Mouse (Mus musculus): Measurements from ENCODE around the gene Tle1. TPM values are rescaled to one million over a fixed set of nuclear protein-coding genes. Genes with fewer than 3 reads are reported as not detected.

Gene Tle1
- total and polyA plus RNA-seq, 2 experiments from 2014 or later, result 24.4 to 95.0 TPM

DNA sequence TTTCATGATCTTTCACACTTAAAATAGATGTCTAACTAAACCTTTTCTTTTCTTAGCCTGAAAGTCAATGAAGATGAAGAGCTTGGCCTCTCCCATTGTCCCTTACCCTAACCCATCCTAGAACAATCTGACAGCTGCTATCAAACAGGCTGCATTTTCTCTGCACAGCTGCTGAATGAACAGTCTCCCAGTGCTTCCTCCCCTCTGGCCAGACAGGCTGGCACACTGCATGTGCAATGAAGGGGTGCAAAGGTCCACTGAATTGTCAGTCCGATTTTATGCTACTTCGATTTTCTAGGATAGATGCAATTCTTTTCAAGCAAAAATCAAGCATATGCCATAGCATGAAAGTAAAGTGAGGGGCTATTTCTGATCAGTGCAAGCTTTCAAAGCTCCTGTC, 34.2 kb downstream of the Tle1 start:
- no peak for TF ChIP-seq CTCF (IDR thresholded peaks at IDR 0.05; ENCODE audit: low read depth)
- H3K9ac ChIP-seq (replicated peaks; ENCODE audit: low read length), result no peak overlapping the region
- H3K9me3 ChIP-seq (ENCODE audit: low read length), result no peaks in the 10 kb centered on the region
- no peak overlapping the region for H3K4me3 ChIP-seq (ENCODE audit: low read length)
- H3K4me1 ChIP-seq (ENCODE audit: insufficient read depth, low read length), result no peaks in the 10 kb centered on the region
- ATAC-seq, result peak; percentile 60; the same call in 1 of the 2 replicates
- peak; percentile 42 for DNase-seq (ENCODE audit: low spot score)
- 25% methylated on average over 2 of the region's 2 CpGs for WGBS
- H3K36me3 ChIP-seq (ENCODE audit: insufficient read depth, low read length), result peaks cover 3% of the 10 kb centered on the region; the same call in 1 of the 2 replicates
- H3K27me3 ChIP-seq (ENCODE audit: insufficient read depth, low read length), result no peaks in the 10 kb centered on the region
- no peak overlapping the region for H3K4me2 ChIP-seq (ENCODE audit: low read depth, low read length)
- no peak overlapping the region for H3K27ac ChIP-seq

DNA sequence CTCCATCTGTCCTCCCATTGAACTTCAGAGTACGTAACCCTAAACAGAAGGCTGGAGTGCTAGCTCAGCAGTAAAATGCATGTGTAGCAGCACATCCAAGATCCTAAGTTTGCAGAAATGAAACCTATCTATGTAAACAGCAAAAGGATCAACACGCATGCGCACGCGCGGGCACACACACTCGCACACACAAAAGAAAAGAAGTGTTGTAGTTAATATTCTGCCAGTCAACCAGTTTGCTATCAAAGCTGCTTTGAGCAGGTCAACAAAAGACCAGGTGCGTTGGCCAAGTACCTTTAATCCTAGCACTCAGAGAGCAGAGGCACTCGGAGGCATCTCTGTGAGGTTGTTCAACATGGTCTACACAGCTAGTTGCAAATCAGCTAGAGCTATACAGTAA, 35.0 kb downstream of the Tle1 start:
- ATAC-seq (no peak), DNase-seq (ENCODE audit: low spot score) (no peak)
- Histone ChIP-seq H3K9me3 (ENCODE audit: low read length) (no peaks in the 10 kb centered on the region), H3K36me3 (ENCODE audit: insufficient read depth, low read length) (peaks cover 3% of the 10 kb centered on the region; the same call in 1 of the 2 replicates), H3K27me3 (ENCODE audit: insufficient read depth, low read length) (no peaks in the 10 kb centered on the region), H3K4me1 (ENCODE audit: insufficient read depth, low read length) (no peaks in the 10 kb centered on the region), H3K9ac (replicated peaks; ENCODE audit: low read length) (no peak overlapping the region), H3K27ac (no peak overlapping the region), H3K4me2 (ENCODE audit: low read depth, low read length) (no peak overlapping the region), H3K4me3 (ENCODE audit: low read length) (no peak overlapping the region)
- WGBS, result 96% methylated on average over 9 of the region's 9 CpGs
- no peak for TF ChIP-seq CTCF (IDR thresholded peaks at IDR 0.05; ENCODE audit: low read depth)

DNA sequence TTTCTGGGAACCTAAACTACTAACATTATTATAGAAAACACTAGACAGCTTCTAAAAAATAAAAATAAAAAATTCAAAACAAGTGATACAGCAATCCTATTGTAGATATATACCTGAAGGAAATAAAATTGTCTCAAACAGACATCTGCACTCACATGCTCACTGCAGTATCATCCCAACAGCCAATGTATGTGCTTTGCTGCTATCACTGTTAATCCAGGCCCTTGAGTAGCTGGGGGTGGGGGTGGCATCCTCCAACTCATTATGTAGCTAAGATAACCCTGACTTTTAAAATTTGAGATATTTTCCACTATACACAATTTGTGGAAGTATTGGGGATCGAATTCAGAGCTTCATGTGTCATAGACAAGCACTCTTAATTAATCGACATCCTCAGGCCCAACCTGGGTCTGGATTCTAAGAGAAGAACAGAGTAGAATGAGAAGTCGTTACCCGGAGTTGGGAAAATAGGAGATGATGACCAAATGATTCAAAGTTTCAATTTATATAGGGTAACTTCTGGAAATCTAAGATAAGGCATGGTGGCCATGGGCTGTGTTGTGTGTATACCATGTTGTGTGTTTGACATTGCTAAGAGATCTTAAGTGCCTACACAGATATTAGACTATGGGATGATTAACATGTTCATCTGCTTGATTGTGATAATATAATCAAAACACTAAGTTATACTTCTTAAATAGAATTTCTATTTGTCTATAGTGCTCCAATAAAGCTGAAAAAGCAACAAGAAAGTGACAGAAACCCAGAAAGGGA, 38.1 kb downstream of the Tle1 start:
- no peak for DNase-seq (ENCODE audit: low spot score)
- Histone ChIP-seq H3K4me1 (ENCODE audit: insufficient read depth, low read length) (no peaks in the 10 kb centered on the region), H3K27ac (no peak overlapping the region), H3K4me2 (ENCODE audit: low read depth, low read length) (no peak overlapping the region), H3K27me3 (ENCODE audit: insufficient read depth, low read length) (no peaks in the 10 kb centered on the region), H3K9ac (replicated peaks; ENCODE audit: low read length) (no peak overlapping the region), H3K4me3 (ENCODE audit: low read length) (no peak overlapping the region), H3K36me3 (ENCODE audit: insufficient read depth, low read length) (0 out of 2 replicates have a peak, but pooled peaks cover 4% of the 10 kb centered on the region), H3K9me3 (ENCODE audit: low read length) (no peaks in the 10 kb centered on the region)
- ATAC-seq, result no peak
- 94% methylated on average over 4 of the region's 4 CpGs for WGBS
- no peak for TF ChIP-seq CTCF (IDR thresholded peaks at IDR 0.05; ENCODE audit: low read depth)

DNA sequence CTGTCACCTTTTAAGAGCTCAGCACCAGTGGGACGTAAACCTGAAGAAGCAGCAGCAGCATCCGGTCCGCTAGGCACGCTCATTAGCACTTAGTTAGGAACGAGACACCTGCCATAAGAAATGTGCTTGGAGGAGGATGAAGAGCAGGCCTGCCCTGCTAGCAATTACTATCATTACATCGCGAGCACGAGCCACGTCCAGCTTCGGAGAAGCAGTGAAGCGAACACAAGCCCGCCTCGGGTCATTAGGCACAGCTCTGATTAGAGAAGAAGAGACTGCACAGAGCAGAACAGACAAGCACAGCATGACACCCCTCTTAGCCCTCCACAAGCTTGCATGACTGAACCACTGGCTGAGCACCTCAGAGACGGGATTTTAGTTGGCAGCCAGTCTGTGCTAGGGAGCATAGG, 40.6 kb downstream of the Tle1 start:
- no peaks in the 10 kb centered on the region for H3K27me3 ChIP-seq (ENCODE audit: insufficient read depth, low read length)
- DNase-seq (ENCODE audit: low spot score) (peak; percentile 77), ATAC-seq (peak; percentile 92)
- no peaks in the 10 kb centered on the region for H3K4me1 ChIP-seq (ENCODE audit: insufficient read depth, low read length)
- 0 out of 2 replicates have a peak, but pooled peaks cover 4% of the 10 kb centered on the region for H3K36me3 ChIP-seq (ENCODE audit: insufficient read depth, low read length)
- H3K4me2 ChIP-seq (ENCODE audit: low read depth, low read length), result no peak overlapping the region
- WGBS, result 29% methylated on average over 14 of the region's 14 CpGs
- no peak overlapping the region for H3K4me3 ChIP-seq (ENCODE audit: low read length)
- H3K27ac ChIP-seq, result no peak overlapping the region
- H3K9me3 ChIP-seq (ENCODE audit: low read length), result no peaks in the 10 kb centered on the region
- no peak for TF ChIP-seq CTCF (IDR thresholded peaks at IDR 0.05; ENCODE audit: low read depth)
- no peak overlapping the region for H3K9ac ChIP-seq (replicated peaks; ENCODE audit: low read length)

DNA sequence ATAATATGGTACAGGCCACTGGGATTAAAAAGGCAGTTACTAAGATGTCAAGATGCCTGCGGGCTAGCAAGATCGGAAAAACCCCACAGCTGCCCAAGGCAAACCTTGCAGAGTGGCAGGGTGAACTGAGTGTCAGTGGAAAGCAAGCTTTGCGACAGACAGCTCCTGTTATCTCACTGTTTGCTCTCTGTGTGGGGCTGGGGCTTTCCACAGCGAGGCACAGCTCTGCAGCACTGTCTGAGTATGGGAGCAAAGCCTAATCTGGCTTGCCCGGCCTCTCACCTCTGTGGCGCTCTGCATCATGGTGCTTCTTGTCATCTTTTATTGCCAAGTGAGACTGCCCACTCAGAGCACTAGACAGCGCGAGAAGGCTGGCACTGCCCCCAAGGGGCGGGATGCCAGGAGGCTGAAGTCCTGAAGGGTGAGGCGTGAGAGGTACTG, 42.8 kb downstream of the Tle1 start:
- DNase-seq (ENCODE audit: low spot score), result peak; percentile 55
- H3K4me2 ChIP-seq (ENCODE audit: low read depth, low read length), result no peak overlapping the region
- no peaks in the 10 kb centered on the region for H3K27me3 ChIP-seq (ENCODE audit: insufficient read depth, low read length)
- TF ChIP-seq CTCF (IDR thresholded peaks at IDR 0.05; ENCODE audit: low read depth), result 0 out of 2 replicates have a peak, but pooled peaks have one; percentile 9
- 0 out of 2 replicates have a peak, but pooled peaks cover 4% of the 10 kb centered on the region for H3K36me3 ChIP-seq (ENCODE audit: insufficient read depth, low read length)
- ATAC-seq, result peak; percentile 42; the same call in 1 of the 2 replicates
- H3K27ac ChIP-seq, result no peak overlapping the region
- H3K4me1 ChIP-seq (ENCODE audit: insufficient read depth, low read length), result no peaks in the 10 kb centered on the region
- no peak overlapping the region for H3K4me3 ChIP-seq (ENCODE audit: low read length)
- WGBS, result 48% methylated on average over 10 of the region's 10 CpGs
- no peaks in the 10 kb centered on the region for H3K9me3 ChIP-seq (ENCODE audit: low read length)
- no peak overlapping the region for H3K9ac ChIP-seq (replicated peaks; ENCODE audit: low read length)

DNA sequence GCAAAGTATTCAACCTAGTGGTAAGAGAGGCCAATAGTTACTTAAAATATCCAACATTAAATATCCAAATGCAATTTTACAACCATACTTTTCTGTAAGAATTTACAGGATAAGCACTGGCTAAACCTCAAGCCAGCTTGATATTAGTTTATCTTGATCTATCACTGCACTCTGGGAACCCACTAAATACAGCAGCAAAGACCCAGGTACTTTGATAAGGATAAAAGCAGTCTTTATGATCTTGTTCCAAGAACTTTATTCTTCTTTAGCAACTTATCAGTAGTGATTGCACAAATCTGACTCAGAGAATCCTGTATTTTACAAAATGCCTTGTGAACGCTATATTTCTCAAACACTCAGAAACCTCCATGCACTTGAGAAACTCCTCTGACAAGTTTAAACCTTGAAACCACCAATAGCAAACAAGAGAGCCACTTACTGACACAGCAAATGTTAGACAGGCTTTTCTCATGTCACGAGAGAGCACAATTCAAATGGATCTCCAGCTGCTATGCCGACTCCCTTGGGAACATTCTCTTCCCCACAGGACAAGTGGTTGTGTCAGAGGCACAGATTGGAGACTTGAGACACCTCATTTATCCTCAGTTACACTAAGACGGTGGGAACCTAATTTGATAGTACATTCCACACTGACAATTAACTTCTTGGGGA, 50.1 kb downstream of the Tle1 start:
- Histone ChIP-seq H3K9ac (replicated peaks; ENCODE audit: low read length) (no peak overlapping the region), H3K27me3 (ENCODE audit: insufficient read depth, low read length) (no peaks in the 10 kb centered on the region), H3K4me2 (ENCODE audit: low read depth, low read length) (no peak overlapping the region), H3K4me1 (ENCODE audit: insufficient read depth, low read length) (no peaks in the 10 kb centered on the region), H3K4me3 (ENCODE audit: low read length) (no peak overlapping the region), H3K27ac (no peak overlapping the region), H3K36me3 (ENCODE audit: insufficient read depth, low read length) (no peaks in the 10 kb centered on the region), H3K9me3 (ENCODE audit: low read length) (no peaks in the 10 kb centered on the region)
- WGBS, result 52% methylated on average over 4 of the region's 4 CpGs
- TF ChIP-seq CTCF (IDR thresholded peaks at IDR 0.05; ENCODE audit: low read depth), result no peak
- ATAC-seq, result no peak
- DNase-seq (ENCODE audit: low spot score), result peak; percentile 12
